Mouse (Mus musculus) megakaryocyte, adult 5-6 weeks (primary cell): Measurements from ENCODE around the gene Cdca7. TPM values are rescaled to one million over a fixed set of nuclear protein-coding genes. Genes with fewer than 3 reads are reported as not detected.
A peak's percentile ranks its signal among the peaks of the same experiment; 100 is the strongest.

ENCODE experiments used
- ATAC-seq: 2 replicates; pipeline ENCODE4 v1.8.0; 2016; ENCODE audit warnings: mild to moderate bottlenecking, inconsistent platforms; ENCODE audit not compliant: poor library complexity, severe bottlenecking
- total RNA-seq, 2 experiments: library from RNA; stranded (forward) in 1 of 2; stranded (reverse) in 1 of 2; fragments of 153-499, 151-499 nt in 1 of 2; fragments of 221-1000, 200-1000 nt in 1 of 2; gene quantifications; 2 replicates each; pipeline versions ENCODE4 v1.2.3 to v1.2.4; 2015 to 2017

Cdca7 gene
- 52.0 and 52.5 TPM in 2 replicates for total RNA-seq (2015)
- 75.3 and 75.8 TPM in 2 replicates for total RNA-seq (2017)

DNA sequence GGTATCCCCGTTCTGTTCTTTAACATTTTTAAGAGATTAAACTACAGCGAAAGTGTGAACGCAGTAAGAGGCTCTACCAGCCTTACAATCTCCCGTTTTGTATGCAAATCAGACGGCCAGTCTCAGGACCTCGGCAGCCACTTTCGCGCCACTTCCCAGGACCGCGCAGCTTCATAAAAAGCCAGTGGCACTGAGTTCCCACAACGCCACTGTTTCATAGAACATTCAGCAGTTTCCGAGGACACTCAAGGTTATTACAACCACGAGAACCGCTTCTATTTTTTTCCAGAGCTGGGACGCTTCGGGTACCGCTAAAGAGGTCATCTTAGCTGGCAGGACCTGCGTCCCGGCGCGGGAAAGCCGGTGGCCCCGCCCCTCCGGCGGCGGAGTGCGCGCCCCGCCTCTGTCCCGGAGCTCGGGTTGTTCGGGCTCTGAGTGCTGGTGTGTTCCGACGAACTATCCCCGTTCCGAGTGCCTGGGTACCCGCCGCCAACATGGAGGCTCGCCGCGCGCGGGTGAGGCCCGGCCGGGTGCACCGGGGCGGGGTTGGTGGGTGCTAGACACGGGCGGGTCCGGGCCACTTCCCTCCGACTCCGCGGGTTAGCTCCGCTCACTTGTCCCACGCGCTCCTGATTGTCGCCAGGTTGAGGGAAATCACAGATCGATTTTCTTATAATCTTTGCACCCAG lies at the start of gene Cdca7:
Gene Cdca7 (plus strand): TSS at position 363 of the 689 bp plus-strand sequence.
- peak; percentile 73 for ATAC-seq

- ATAC-seq: no peak
Measured at GRCm38 (mm10) chr2:72426776-72427175, 49.2 kb upstream of the Cdca7 start.

- ATAC-seq: no peak
Measured at GRCm38 (mm10) chr2:72427288-72427687, 48.7 kb upstream of the Cdca7 start.

GRCm38 (mm10) chr2:72438941-72439533 lies 36.9 kb upstream of the Cdca7 start:
- ATAC-seq: no peak

- ATAC-seq: no peak
Measured at GRCm38 (mm10) chr2:72441010-72441409, 34.9 kb upstream of the Cdca7 start.

- ATAC-seq: peak; percentile 85
Measured at GRCm38 (mm10) chr2:72442825-72443224, 33.1 kb upstream of the Cdca7 start.

GRCm38 (mm10) chr2:72443960-72444359 lies 32.0 kb upstream of the Cdca7 start:
- ATAC-seq: 0 out of 2 replicates have a peak, but pooled peaks have one; percentile 25

- peak; percentile 56 for ATAC-seq
Measured at GRCm38 (mm10) chr2:72446106-72446505, 29.9 kb upstream of the Cdca7 start.

GRCm38 (mm10) chr2:72446615-72447014 lies 29.3 kb upstream of the Cdca7 start:
- no peak for ATAC-seq

DNA sequence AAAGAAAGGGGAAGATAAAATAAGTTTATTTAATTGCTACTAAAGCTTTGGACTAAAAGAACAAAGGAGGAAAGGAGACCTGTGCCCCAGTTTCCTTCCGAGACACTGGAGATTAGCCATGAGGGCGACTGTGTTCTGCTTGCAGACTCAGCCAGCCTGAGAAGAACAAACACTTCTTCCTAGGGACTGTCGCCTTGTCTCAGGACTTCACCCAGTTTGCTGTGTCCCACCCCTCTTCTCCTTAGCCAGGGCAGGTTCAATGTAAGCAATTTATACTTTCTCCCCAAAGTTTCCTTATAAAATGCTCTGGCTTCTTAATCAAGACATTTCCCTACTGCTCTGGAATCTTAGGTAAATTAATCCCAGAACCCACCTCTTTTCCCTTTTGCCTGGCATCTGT lies 22.4 kb upstream of the Cdca7 start:
- no peak for ATAC-seq

GRCm38 (mm10) chr2:72456189-72456588 lies 19.8 kb upstream of the Cdca7 start:
- no peak for ATAC-seq

DNA sequence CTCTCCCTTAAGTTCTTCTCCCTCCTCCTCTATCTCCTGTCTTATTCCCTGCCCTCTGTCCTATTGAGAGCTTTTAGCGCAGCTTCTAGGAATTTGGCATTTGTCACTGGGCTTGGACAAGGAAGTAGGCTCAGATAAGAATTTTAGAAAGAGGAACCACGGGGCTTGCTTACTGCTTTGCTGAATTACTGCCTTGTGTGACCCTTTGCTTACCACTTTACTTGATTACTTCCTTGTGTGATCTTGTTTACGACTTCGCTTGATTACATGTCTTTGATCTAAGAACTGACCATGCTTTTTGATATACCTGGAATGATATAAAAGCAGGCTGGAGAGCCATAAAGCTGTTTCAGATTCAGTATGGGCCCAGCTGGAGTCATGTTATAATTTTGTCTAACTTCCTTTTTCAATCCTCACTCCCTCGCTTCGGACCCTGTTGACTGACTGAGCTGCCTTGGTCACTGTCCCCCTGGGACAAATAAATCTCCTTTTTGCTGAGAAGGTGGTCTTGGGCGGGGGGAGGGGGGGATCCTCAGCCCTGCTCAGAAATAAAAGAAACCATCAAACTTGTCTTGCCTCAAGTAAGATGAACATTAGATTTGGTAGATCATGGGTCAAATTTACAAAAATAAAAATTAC lies 11.5 kb upstream of the Cdca7 start:
- ATAC-seq: peak; percentile 80

- no peak for ATAC-seq
Measured at GRCm38 (mm10) chr2:72467604-72468003, 8.4 kb upstream of the Cdca7 start.

- ATAC-seq: no peak
Measured at GRCm38 (mm10) chr2:72471415-72472070, 4.4 kb upstream of the Cdca7 start.

DNA sequence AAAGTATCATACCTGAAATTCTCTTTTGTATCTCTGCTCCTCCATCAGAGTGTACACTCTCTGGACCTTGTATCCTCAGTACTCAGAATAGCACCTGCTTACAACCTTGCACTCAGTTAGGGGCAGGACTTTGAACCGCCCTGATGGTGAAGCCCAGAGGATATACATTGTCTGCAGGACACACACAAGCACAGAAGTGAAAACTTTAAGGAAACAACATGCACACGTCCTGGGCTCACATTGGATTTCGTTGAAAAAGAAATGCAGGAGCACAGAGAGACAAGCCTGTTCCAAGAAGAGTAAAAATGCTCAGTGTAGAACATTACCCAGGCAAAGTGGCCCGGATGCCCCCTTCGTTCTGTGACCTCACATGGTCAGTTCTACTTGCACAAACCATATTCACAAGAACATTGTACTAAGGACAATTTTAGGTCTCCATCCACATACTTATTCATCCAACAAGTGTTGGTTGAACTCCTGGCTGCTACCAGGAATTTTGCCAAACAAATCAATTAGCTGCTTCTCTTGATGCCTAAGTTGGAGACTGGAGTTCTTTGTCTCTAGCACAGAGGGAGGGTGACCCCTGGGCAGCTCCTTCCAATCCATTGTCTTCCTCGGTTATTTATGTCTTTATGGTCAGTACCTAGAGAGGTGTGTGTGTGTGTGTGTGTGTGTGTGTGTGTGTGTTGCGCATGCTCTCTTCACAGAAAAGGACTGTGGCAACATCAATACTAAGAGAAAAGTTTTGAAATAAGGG lies 1.2 kb upstream of the Cdca7 start:
- no peak for ATAC-seq

DNA sequence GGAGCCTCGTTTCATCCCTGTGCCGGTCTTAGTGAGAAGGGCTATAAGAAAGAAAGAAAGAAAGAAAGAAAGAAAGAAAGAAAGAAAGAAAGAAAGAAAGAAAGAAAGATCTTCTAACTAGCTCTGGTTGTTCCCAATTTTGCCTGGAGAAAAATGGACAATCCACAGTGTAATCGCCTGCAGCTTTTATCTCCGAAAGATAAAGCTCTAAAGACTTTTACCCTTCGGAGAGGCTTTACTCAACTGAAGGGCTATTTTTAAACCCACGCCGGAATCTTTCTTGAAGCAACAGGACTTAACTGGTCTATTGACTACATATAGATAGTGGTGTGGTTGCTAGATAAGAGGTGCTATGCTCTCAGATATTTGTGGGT lies 549 bp upstream of the Cdca7 start:
- no peak for ATAC-seq

DNA sequence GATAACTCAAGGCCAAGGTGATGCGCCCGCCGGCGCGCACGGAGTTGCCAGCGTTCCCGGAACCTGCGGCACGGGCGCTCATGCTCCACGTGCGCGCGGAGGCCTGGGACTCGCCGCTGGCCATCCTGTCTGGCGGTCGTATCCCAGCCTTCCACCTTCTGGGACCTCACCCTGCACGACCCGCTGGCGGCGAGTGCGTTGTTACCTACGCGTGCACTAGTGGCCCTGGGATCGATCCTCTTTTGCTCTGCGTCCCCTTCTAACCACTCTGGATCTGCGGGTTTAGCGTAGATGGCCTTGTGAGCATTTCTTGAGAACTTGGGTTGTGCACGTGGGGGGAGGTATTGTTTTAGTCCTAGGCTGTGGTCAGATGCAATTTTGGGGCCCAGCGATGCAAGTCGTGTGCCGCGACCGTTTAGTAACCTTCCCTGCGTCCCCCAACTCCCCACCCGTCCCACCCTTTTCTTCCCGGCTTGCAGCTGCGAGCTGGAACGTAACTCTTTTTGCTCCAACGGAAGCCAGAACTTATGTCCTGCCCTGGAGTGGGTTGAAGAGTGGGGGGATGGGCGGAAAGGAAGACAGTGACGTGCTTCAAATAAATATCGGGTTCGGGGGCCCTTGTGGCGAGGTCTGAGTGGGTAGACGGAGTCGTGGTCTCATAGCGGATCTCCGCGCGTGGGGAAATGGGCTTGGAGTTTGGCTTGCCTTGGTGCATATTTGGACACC lies 690 bp downstream of the Cdca7 start:
- peak; percentile 50 for ATAC-seq

DNA sequence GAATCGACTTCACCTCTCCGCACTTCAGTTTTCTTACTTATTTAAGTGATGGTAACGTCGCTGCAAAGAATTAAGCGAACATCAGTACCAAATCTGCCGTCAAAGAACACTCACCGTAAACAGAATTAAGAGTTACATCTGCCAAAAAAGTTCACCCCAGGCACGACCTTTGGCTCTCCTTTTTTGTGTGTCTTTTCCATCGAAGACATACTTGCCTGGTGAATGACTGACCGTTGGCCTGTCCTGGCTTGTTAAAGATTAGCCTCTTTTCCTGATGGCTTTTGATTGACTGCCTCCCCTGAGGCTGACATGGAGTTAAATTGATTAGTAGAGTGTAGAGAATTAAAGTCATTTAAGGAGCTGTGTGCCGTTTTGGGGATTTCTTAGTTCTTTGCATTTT lies 1.3 kb downstream of the Cdca7 start:
- no peak for ATAC-seq

- ATAC-seq: no peak
Measured at GRCm38 (mm10) chr2:72478176-72478575, 2.2 kb downstream of the Cdca7 start.

- ATAC-seq: no peak
Measured at GRCm38 (mm10) chr2:72478921-72479320, 3.0 kb downstream of the Cdca7 start.
